In the genomic region with DNA sequence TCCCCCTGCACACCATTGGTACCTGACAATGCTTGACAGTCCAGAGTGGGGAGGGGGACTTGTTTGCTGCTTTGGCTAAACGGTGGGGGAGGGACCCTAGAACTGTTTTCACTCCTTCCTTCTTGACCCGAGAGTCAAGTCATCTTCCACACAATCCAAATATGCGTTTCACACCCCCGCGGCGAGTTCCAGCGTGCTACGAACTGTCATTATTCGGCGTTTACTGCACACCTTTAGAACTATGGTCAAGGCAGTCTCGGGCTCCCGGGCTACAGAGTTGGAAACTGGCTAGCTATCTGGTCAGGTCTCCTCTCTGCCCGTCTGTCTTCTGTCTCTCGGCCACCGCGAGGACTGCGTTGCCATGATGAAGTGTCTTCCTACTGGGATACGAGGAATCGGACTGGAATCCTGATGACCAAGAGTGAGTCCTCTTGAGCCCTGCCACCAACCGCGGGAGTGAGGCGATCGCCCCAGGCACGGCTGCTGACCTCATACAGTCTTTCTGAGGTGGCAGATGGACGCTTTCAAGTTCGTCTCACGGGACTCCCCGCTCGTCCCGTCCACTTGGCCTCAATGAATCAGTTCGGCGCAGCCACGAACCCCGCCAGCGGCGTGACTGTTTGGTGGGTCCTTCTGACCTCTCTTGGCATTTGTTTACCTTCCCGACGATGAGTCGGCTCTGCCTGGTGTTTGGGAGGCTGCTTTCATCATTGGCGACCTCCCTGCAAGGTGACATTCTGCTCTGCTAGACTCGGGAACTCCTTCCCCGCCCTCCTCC, we compare ENCODE assay signal across 9 mouse cellular contexts. TPM values are rescaled to one million over a fixed set of nuclear protein-coding genes. Genes with fewer than 3 reads are reported as not detected.
DNase-seq lines count a peak whose midpoint lies in the region; ATAC-seq and TF ChIP-seq lines count a peak whose summit lies in the region.
"Had no signal": no experiment of that assay in that cellular context is flagged by ENCODE, and none has a peak within 500 bp of the region (broad histone marks: within the 10 kb centered on the region; RNA-seq: fewer than 3 reads in every experiment).

No protein-coding gene starts in this region.

- no peak for TF ChIP-seq POLR2A in ES-Bruce4 (IDR thresholded peaks at IDR 0.05; ENCODE audit: insufficient read depth, low read length)

- TF ChIP-seq CTCF in ES-Bruce4 (IDR thresholded peaks at IDR 0.05; ENCODE audit: low read depth, low read length): no peak

- H3K9me3 ChIP-seq in ES-Bruce4 (replicated peaks; ENCODE audit: control insufficient read depth, insufficient read depth, low read length, poor library complexity, severe bottlenecking): no peaks in the 10 kb centered on the region
- H3K9me3 ChIP-seq in heart, embryonic 15.5 days (replicated peaks): no peaks in the 10 kb centered on the region

- H3K4me3 ChIP-seq in ES-Bruce4 (ENCODE audit: low read depth, low read length): peak overlapping the region; percentile 81
- H3K4me3 ChIP-seq in heart, embryonic 15.5 days: peak overlapping the region; percentile 99

- no peaks in the 10 kb centered on the region for H3K4me1 ChIP-seq in ES-Bruce4 (ENCODE audit: control insufficient read depth, insufficient read depth, low read length)
- H3K4me1 ChIP-seq in heart, embryonic 15.5 days (replicated peaks): peaks cover 19% of the 10 kb centered on the region

- peaks cover 2% of the 10 kb centered on the region; the same call in 1 of the 2 replicates for H3K36me3 ChIP-seq in ES-Bruce4 (ENCODE audit: control insufficient read depth, insufficient read depth, low read length, poor library complexity, severe bottlenecking)
- H3K36me3 ChIP-seq in heart, embryonic 15.5 days: 0 out of 2 replicates have a peak, but pooled peaks cover 8% of the 10 kb centered on the region

- 1% methylated on average over 42 of the region's 42 CpGs for WGBS in heart, embryonic 15.5 days

- no peak for DNase-seq in cerebellum, adult 9-11 months
- DNase-seq in embryo, embryonic 10.5 days (ENCODE audit: low spot score): peak; percentile 61
- peak; percentile 42 for DNase-seq in layer of hippocampus, adult 9-11 months
- DNase-seq in lung, postnatal 10 days: peak; percentile 56
- peak; percentile 19 to 20 for DNase-seq in right cerebral cortex, postnatal 36 days (ENCODE audit: low spot score in 2 of 2)

- no peak overlapping the region for H3K27ac ChIP-seq in ES-Bruce4 (ENCODE audit: insufficient read depth, low read length)
- peak overlapping the region; percentile 91 for H3K27ac ChIP-seq in heart, embryonic 15.5 days

- peak; percentile 5; the same call in 1 of the 2 replicates for ATAC-seq in cerebellum, adult (ENCODE audit: insufficient number of reproducible peaks, low FRiP score, low TSS enrichment)
- peak; percentile 17 for ATAC-seq in heart, embryonic 15.5 days (replicated peaks; ENCODE audit: insufficient number of reproducible peaks, insufficient read depth, low FRiP score, low read depth)

- peak overlapping the region; percentile 95 for H3K4me2 ChIP-seq in heart, embryonic 15.5 days

- no peaks in the 10 kb centered on the region for H3K27me3 ChIP-seq in ES-Bruce4 (ENCODE audit: control insufficient read depth, insufficient read depth, low read length, poor library complexity, severe bottlenecking)
- no peaks in the 10 kb centered on the region for H3K27me3 ChIP-seq in heart, embryonic 15.5 days

- no peak for TF ChIP-seq EP300 in ES-Bruce4 (IDR thresholded peaks at IDR 0.05; ENCODE audit: insufficient read depth, low read depth, low read length)

- H3K9ac ChIP-seq in ES-Bruce4 (ENCODE audit: low read depth, poor library complexity, severe bottlenecking): peak overlapping the region; percentile 93
- H3K9ac ChIP-seq in heart, embryonic 15.5 days: peak overlapping the region; percentile 97

RNA-seq across cellular contexts. Expression of gene Yod1, which starts 0.4 kb away (rescaled TPM):
- polyA plus RNA-seq in ES-Bruce4 (2011; ENCODE audit: insufficient read depth, insufficient read length, low read depth, missing spikeins): 6.2 and 8.1 TPM in 2 replicates
- 9.5 and 10.5 TPM in 2 replicates for polyA plus RNA-seq in heart, embryonic 15.5 days (2015; fragmentation: Nextera tagmentation; extraction: Ambion mirVana)

RNA-seq across cellular contexts. Expression of gene Gm29427, which starts 1.1 kb away (rescaled TPM):
- polyA plus RNA-seq in ES-Bruce4 (2011; ENCODE audit: insufficient read depth, insufficient read length, low read depth, missing spikeins): 0.35 and 0.40 TPM in 2 replicates
- polyA plus RNA-seq in heart, embryonic 15.5 days (2015; fragmentation: Nextera tagmentation; extraction: Ambion mirVana): 0.16 TPM in 1 of 2 replicates, not detected in the other
- polyA plus RNA-seq: large intestine, adult 2 months had no signal

RNA-seq across cellular contexts. Expression of gene Pfkfb2, which starts 12.4 kb away (rescaled TPM):
- polyA plus RNA-seq in ES-Bruce4 (2011; ENCODE audit: insufficient read depth, insufficient read length, low read depth, missing spikeins): 9.7 and 11.5 TPM in 2 replicates
- 6.2 and 7.2 TPM in 2 replicates for polyA plus RNA-seq in heart, embryonic 15.5 days (2015; fragmentation: Nextera tagmentation; extraction: Ambion mirVana)

RNA-seq across cellular contexts. Expression of gene AA986860, which starts 15.1 kb away (rescaled TPM):
- 3.3 and 3.5 TPM in 2 replicates for polyA plus RNA-seq in ES-Bruce4 (2011; ENCODE audit: insufficient read depth, insufficient read length, low read depth, missing spikeins)
- 0.89 and 2.0 TPM in 2 replicates for polyA plus RNA-seq in heart, embryonic 15.5 days (2015; fragmentation: Nextera tagmentation; extraction: Ambion mirVana)

RNA-seq across cellular contexts. Expression of gene C4bp, which starts 55.3 kb away (rescaled TPM):
- polyA plus RNA-seq in ES-Bruce4 (2011; ENCODE audit: insufficient read depth, insufficient read length, low read depth, missing spikeins): not detected in 2 replicates
- polyA plus RNA-seq in heart, embryonic 15.5 days (2015; fragmentation: Nextera tagmentation; extraction: Ambion mirVana): not detected in 2 replicates
